Mouse (Mus musculus) ES-E14 (cell line): ENCODE measurements at regions not wholly inside any gene's neighbourhood (a gene's known extent, or its start where the extent isn't known, plus 50 kb on each side); places are given as distances from the start of the nearest gene placed in this dataset.

Source experiments
- DNase-seq: peaks from one replicate; pipeline ENCODE4 v3.0.0-alpha.2; 2013; ENCODE audit warnings: low read depth, low spot score
- H3K27ac ChIP-seq: 2 replicates; pipeline ENCODE4 v1.5.1; 2012; ENCODE audit warnings: low read depth, mild to moderate bottlenecking, low read length, moderate library complexity, mixed read lengths; ENCODE audit not compliant: poor library complexity, insufficient read depth, severe bottlenecking
- H3K36me3 ChIP-seq: 2 replicates; pipeline ENCODE4 v1.6.1; 2012; ENCODE audit warnings: mild to moderate bottlenecking, low read length, moderate library complexity, mixed read lengths; ENCODE audit not compliant: control insufficient read depth, poor library complexity, insufficient read depth, severe bottlenecking
- H3K4me1 ChIP-seq, 2 experiments: fragments of 150-350 bp in 1 of 2; sonication (generic) in 1 of 2; 2 replicates each; pipeline ENCODE4 v1.6.1; 2012; ENCODE audit warnings: low read length in 2 of 2, mild to moderate bottlenecking in 1 of 2, mixed read lengths in 1 of 2; ENCODE audit not compliant: control insufficient read depth in 2 of 2, insufficient read depth in 2 of 2, poor library complexity in 1 of 2
- H3K4me3 ChIP-seq, 2 experiments: fragments of 150-350 bp in 1 of 2; sonication (generic) in 1 of 2; 2 replicates each; pipeline ENCODE4 v1.5.1; 2012; ENCODE audit warnings: low read length in 2 of 2, low read depth in 1 of 2, mild to moderate bottlenecking in 1 of 2, mixed read lengths in 1 of 2; ENCODE audit not compliant: insufficient read depth in 1 of 2, poor library complexity in 1 of 2, severe bottlenecking in 1 of 2
- H3K9ac ChIP-seq: 2 replicates; pipeline ENCODE4 v1.6.1; 2012; ENCODE audit warnings: low read depth, mild to moderate bottlenecking, low read length, mixed read lengths; ENCODE audit not compliant: poor library complexity, insufficient read depth, severe bottlenecking
- H3K9me3 ChIP-seq: fragments of 150-350 bp; sonication (generic); 2 replicates; pipeline ENCODE4 v1.6.1; 2012; ENCODE audit warnings: low read depth, mild to moderate bottlenecking, low read length; ENCODE audit not compliant: control insufficient read depth, insufficient read depth
- CHD2 ChIP-seq: IDR thresholded peaks from 2 replicates; pipeline ENCODE4 v1.6.1; 2014; ENCODE audit warnings: mild to moderate bottlenecking, low read depth, low read length, inconsistent platforms
- HCFC1 ChIP-seq: IDR thresholded peaks from 2 replicates; pipeline ENCODE4 v1.6.1; 2012; ENCODE audit warnings: low read length, inconsistent platforms, borderline replicate concordance; ENCODE audit not compliant: insufficient read depth
- MAFK ChIP-seq: IDR thresholded peaks from 2 replicates; pipeline ENCODE4 v1.6.1; 2014; ENCODE audit warnings: mild to moderate bottlenecking, low read depth, low read length, inconsistent platforms; ENCODE audit not compliant: insufficient read depth
- ZC3H11A ChIP-seq: IDR thresholded peaks from 2 replicates; pipeline ENCODE4 v1.6.1; 2012; ENCODE audit warnings: low read depth, mild to moderate bottlenecking, inconsistent platforms, low read length, borderline replicate concordance
- ZNF384 ChIP-seq: IDR thresholded peaks from 2 replicates; pipeline ENCODE4 v1.6.1; 2012; ENCODE audit warnings: low read depth, low read length, inconsistent platforms
- in situ Hi-C, 2 experiments: fragments of 600-800 bp; cut with MboI; formaldehyde crosslinking; loops; one replicate each; pipeline ENCODE4 v1.15.1; 2025; ENCODE audit warnings: low sequenced_read_pairs in 2 of 2, inconsistent platforms in 1 of 2; ENCODE audit not compliant: unreplicated experiment in 2 of 2

DNA sequence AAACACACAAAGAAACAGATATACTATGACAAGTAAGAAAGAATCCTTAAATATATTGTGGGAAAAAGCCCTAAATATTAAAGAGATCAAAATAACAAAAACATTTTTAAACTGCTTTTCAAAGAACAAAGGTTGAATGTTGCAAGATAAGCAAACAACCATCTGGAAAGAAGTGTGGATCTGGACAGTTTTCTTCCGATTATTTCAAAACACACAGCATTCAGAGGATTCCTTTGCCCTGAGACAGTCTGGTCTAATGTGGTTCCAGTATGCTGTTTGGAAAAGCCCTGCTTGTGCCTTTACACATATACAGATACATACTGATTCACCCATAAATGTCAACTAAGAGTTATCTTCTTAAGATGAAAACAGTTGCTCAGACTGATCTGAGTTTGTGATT lies 53.6 kb upstream of the Gbe1 start:
- TF ChIP-seq MAFK (no peak), CHD2 (no peak), ZC3H11A (no peak), HCFC1 (no peak), ZNF384 (no peak)
- no peak overlapping the region for H3K9ac ChIP-seq
- no peaks in the 10 kb centered on the region for H3K36me3 ChIP-seq
- H3K27ac ChIP-seq, result no peak overlapping the region
- no peak overlapping the region for H3K4me3 ChIP-seq
- in situ Hi-C loops, result no loop called here
- no peaks in the 10 kb centered on the region for H3K4me1 ChIP-seq
- no peaks in the 10 kb centered on the region for H3K9me3 ChIP-seq
- no peak for DNase-seq
